Mouse (Mus musculus): ENCODE measurements around the gene Vmn1r2.
"Not testable (repeated sequence)": the region's sequence is repeated elsewhere in the genome, so short reads cannot be mapped to it uniquely, and the experiment has no call there.

The Vmn1r2 gene

GRCm38 (mm10) chr4:3167020-3167419 is at the start of gene Vmn1r2:
TSS of gene Vmn1r2 (plus strand) at chr4:3167320.
- not testable (repeated sequence) for DNase-seq (ENCODE audit: low spot score in 2 of 2)

- not testable (repeated sequence) for DNase-seq (ENCODE audit: low spot score in 2 of 2)
These were observed 19.2 kb upstream of the Vmn1r2 start for GRCm38 (mm10) chr4:3147926-3148325.

GRCm38 (mm10) chr4:3153320-3153719 is 13.8 kb upstream of the Vmn1r2 start:
- DNase-seq (ENCODE audit: low spot score in 2 of 2), result not testable (repeated sequence)

- not testable (repeated sequence) for DNase-seq (ENCODE audit: low spot score in 2 of 2)
These were observed 2.7 kb upstream of the Vmn1r2 start for GRCm38 (mm10) chr4:3164429-3164828.

GRCm38 (mm10) chr4:3165046-3165445 is 2.1 kb upstream of the Vmn1r2 start:
- DNase-seq (ENCODE audit: low spot score in 2 of 2), result no peak

GRCm38 (mm10) chr4:3174586-3174985 is 7.5 kb downstream of the Vmn1r2 start:
- DNase-seq (ENCODE audit: low spot score in 2 of 2), result not testable (repeated sequence)

GRCm38 (mm10) chr4:3175756-3176155 is 8.6 kb downstream of the Vmn1r2 start:
- DNase-seq (ENCODE audit: low spot score in 2 of 2), result not testable (repeated sequence)

GRCm38 (mm10) chr4:3176195-3176594 is 9.1 kb downstream of the Vmn1r2 start:
- DNase-seq (ENCODE audit: low spot score in 2 of 2), result not testable (repeated sequence)

- DNase-seq (ENCODE audit: low spot score in 2 of 2), result not testable (repeated sequence)
These were observed 9.8 kb downstream of the Vmn1r2 start for GRCm38 (mm10) chr4:3176746-3177490.

- not testable (repeated sequence) for DNase-seq (ENCODE audit: low spot score in 2 of 2)
These were observed 18.1 kb downstream of the Vmn1r2 start, which contains the start of gene Vmn1r3 for GRCm38 (mm10) chr4:3185258-3185657. TSS of gene Vmn1r3 (minus strand) at chr4:3185358.

- not testable (repeated sequence) for DNase-seq (ENCODE audit: low spot score in 2 of 2)
These were observed 42.6 kb downstream of the Vmn1r2 start for GRCm38 (mm10) chr4:3209643-3210217.

- DNase-seq (ENCODE audit: low spot score in 2 of 2), result not testable (repeated sequence)
These were observed 46.2 kb downstream of the Vmn1r2 start for GRCm38 (mm10) chr4:3213349-3213748.

- DNase-seq (ENCODE audit: low spot score in 2 of 2), result not testable (repeated sequence)
These were observed 49.3 kb downstream of the Vmn1r2 start for GRCm38 (mm10) chr4:3216382-3216781.

All from frontal cortex, postnatal 25 days (tissue).